Mouse (Mus musculus) liver, embryonic 15.5 days (tissue): ENCODE results near the gene Slc35a1. TPM values are rescaled to one million over a fixed set of nuclear protein-coding genes. Genes with fewer than 3 reads are reported as not detected.
A peak's percentile ranks its signal among the peaks of the same experiment; 100 is the strongest.

Source experiments
- ATAC-seq: fragments of 200-750 bp; cut with Nextera tagmentation; 2 replicates; pipeline ENCODE4 v1.8.0; 2017; ENCODE audit warnings: moderate number of reproducible peaks, mild to moderate bottlenecking, moderate library complexity; ENCODE audit not compliant: insufficient read depth
- H3K27ac ChIP-seq: fragments of 300-500 bp; sonication (generic); replicated peaks from 2 replicates; pipeline ENCODE4 v1.5.1; 2015; ENCODE audit warnings: mild to moderate bottlenecking, inconsistent platforms
- H3K27me3 ChIP-seq: fragments of 300-500 bp; sonication (generic); 2 replicates; pipeline ENCODE4 v1.6.1; 2015; ENCODE audit warnings: mild to moderate bottlenecking, inconsistent platforms
- H3K36me3 ChIP-seq: fragments of 300-500 bp; sonication (generic); replicated peaks from 2 replicates; pipeline ENCODE4 v1.6.1; 2015; ENCODE audit warnings: moderate library complexity, mild to moderate bottlenecking, inconsistent platforms
- H3K4me1 ChIP-seq: fragments of 300-500 bp; sonication (generic); replicated peaks from 2 replicates; pipeline ENCODE4 v1.6.1; 2015; ENCODE audit warnings: inconsistent platforms
- H3K4me2 ChIP-seq: fragments of 300-500 bp; sonication (generic); 2 replicates; pipeline ENCODE4 v1.6.1; 2015; ENCODE audit warnings: moderate library complexity, mild to moderate bottlenecking, inconsistent platforms
- H3K4me3 ChIP-seq: fragments of 300-500 bp; sonication (generic); replicated peaks from 2 replicates; pipeline ENCODE4 v1.5.1; 2015; ENCODE audit warnings: mild to moderate bottlenecking, inconsistent platforms
- H3K9ac ChIP-seq: fragments of 300-500 bp; sonication (generic); 2 replicates; pipeline ENCODE4 v1.6.1; 2015; ENCODE audit warnings: moderate library complexity, mild to moderate bottlenecking, inconsistent platforms
- H3K9me3 ChIP-seq: fragments of 300-500 bp; sonication (generic); replicated peaks from 2 replicates; pipeline ENCODE4 v1.6.1; 2016; ENCODE audit warnings: inconsistent platforms
- WGBS: fragments of 180-500 bp; shearing (Covaris S2); methylation state at CpG from one replicate; pipeline ENCODE4 v1.1.7; 2015; ENCODE audit warnings: mixed read lengths; ENCODE audit not compliant: insufficient replicate concordance; 5-methylcytosine and 5-hydroxymethylcytosine counted together
- polyA plus RNA-seq: library from polyadenylated mRNA; unstranded; fragments of >200 nt; fragmentation: Nextera tagmentation; extraction: Ambion mirVana; gene quantifications from 2 replicates; pipeline ENCODE4 v1.2.1, GENCODE M21; 2015

Slc35a1 gene
- polyA plus RNA-seq, 1 experiment from 2014 or later: 16.5 TPM

DNA sequence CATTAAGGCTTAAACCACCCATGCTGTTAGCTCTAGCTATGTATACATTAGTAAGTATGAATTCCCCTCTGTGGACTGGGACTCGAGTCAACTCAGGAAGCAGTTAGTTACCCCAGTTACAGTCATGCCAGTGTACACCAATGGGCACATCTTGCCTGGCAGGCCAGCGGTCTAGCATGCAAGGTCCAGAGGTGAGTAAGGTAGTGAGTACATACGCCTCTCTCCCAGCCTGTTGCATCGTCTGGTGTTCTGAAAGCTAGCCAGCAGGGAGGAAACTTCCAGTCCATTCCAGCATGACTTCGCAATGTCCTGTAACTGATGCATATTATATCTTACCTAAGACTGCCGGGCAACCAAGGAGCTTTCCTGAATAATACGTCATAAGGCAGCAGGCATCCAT lies 34.1 kb downstream of the Slc35a1 start:
- ATAC-seq: no peak
- Histone ChIP-seq H3K36me3 (peaks cover 55% of the 10 kb centered on the region), H3K27ac (no peak overlapping the region), H3K4me3 (no peak overlapping the region), H3K27me3 (no peaks in the 10 kb centered on the region), H3K9me3 (no peaks in the 10 kb centered on the region), H3K4me1 (no peaks in the 10 kb centered on the region), H3K9ac (no peak overlapping the region), H3K4me2 (no peak overlapping the region)
- WGBS: 78% methylated on average over 7 of the region's 7 CpGs

DNA sequence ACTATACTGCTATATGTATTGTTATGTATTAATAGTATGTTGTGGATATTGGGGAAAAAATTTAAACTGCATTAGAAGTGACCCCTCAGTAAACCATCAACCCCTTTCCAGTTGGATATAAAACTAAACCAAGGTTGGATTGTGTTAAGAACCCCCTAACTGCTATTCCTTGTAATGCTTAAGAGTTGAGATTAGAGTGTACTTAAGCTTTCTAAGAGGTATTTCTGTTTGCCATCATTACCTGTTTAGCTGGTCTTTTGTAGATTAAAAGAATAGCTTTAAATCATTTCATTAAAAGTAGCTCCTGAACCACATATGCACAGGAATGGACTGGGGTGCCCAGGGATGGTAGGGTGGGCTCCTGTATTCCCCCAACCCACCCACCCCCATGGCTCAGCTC lies 42.5 kb downstream of the Slc35a1 start:
- H3K4me1 ChIP-seq: no peaks in the 10 kb centered on the region
- ATAC-seq: no peak
- H3K9me3 ChIP-seq: no peaks in the 10 kb centered on the region
- H3K4me2 ChIP-seq: no peak overlapping the region
- no peak overlapping the region for H3K9ac ChIP-seq
- H3K36me3 ChIP-seq: peaks cover 40% of the 10 kb centered on the region
- H3K27me3 ChIP-seq: no peaks in the 10 kb centered on the region
- H3K27ac ChIP-seq: no peak overlapping the region
- H3K4me3 ChIP-seq: no peak overlapping the region

DNA sequence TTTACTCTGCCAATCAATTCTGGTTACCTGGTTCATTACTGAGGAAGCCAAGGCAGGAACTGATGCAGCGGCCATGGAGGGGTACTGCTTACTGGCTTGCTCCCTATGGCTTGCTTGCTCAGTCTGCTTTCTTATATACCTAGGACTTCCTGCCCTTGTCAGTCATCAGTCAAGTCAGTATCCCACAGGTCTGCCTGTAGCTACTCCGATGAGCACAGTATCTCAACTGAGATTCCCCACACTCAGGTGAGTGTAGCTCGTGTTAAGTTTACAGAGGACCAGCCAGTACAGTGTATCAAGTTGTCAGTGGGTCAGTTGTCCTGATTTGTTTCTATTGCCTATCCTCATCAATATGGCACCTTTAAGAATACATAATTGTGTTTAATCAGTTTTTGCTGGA lies 46.5 kb downstream of the Slc35a1 start:
- no peak overlapping the region for H3K9ac ChIP-seq
- H3K4me2 ChIP-seq: no peak overlapping the region
- H3K27me3 ChIP-seq: no peaks in the 10 kb centered on the region
- 78% methylated on average over 3 of the region's 3 CpGs for WGBS
- no peak overlapping the region for H3K27ac ChIP-seq
- H3K4me3 ChIP-seq: no peak overlapping the region
- ATAC-seq: no peak
- H3K4me1 ChIP-seq: no peaks in the 10 kb centered on the region
- peaks cover 28% of the 10 kb centered on the region for H3K36me3 ChIP-seq
- no peaks in the 10 kb centered on the region for H3K9me3 ChIP-seq

DNA sequence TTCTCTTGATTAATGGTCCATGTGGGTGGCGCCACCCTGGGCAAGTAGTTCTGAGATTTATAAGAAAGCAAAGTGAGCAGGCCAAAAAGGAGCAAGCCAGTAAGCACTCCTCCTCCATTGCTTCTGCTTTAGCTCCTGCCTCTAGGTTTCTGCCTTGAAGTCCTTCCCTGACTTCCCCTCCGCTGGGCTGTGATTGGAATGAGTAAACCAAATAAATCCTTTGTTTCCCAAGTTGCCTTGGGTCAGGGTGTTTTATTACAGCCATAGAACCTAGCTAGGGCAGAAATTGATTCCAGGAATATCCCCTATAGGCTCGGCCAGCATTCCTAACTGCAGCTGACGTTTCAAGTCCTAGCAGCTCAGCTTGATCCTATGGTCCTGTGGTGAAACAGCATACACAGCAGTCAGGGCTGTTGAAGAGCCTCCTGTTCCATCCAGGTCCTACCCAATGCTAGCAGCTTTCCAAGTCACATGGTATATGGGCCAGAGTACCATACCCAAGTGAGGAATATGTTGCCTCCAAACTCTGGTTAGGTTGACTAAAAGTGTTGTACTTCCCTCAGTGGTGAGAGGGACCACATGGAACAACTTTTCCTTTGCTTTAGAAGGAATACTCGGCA lies 47.4 kb downstream of the Slc35a1 start:
- Histone ChIP-seq H3K4me1 (no peaks in the 10 kb centered on the region), H3K4me3 (no peak overlapping the region), H3K36me3 (peaks cover 27% of the 10 kb centered on the region), H3K9ac (no peak overlapping the region), H3K27ac (no peak overlapping the region), H3K9me3 (no peaks in the 10 kb centered on the region), H3K4me2 (no peak overlapping the region), H3K27me3 (no peaks in the 10 kb centered on the region)
- 70% methylated on average over 5 of the region's 5 CpGs for WGBS
- ATAC-seq: no peak

DNA sequence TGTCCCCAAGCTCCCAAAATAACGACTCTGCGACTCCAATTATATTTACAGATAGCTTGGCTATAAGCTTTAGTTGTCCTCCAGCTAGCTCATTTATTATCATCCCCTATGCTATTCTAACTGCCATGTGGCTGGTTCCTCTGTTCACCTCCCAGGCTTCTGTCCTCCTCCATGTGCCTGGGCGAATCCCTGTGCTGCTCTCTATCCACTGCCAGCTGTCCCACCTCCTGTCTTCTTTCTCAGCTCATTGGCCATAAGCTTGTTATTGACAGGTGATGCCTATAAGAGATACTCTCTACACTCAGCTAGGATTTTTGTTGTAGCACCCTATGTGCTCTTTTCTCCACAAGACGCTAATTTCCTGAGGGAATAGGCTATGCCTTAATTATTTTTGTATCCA lies 49.4 kb downstream of the Slc35a1 start:
- Histone ChIP-seq H3K4me2 (no peak overlapping the region), H3K27ac (no peak overlapping the region), H3K36me3 (peaks cover 29% of the 10 kb centered on the region), H3K9ac (no peak overlapping the region), H3K4me3 (no peak overlapping the region), H3K9me3 (no peaks in the 10 kb centered on the region), H3K4me1 (no peaks in the 10 kb centered on the region), H3K27me3 (no peaks in the 10 kb centered on the region)
- WGBS: 77% methylated on average over 4 of the region's 4 CpGs
- ATAC-seq: no peak

DNA sequence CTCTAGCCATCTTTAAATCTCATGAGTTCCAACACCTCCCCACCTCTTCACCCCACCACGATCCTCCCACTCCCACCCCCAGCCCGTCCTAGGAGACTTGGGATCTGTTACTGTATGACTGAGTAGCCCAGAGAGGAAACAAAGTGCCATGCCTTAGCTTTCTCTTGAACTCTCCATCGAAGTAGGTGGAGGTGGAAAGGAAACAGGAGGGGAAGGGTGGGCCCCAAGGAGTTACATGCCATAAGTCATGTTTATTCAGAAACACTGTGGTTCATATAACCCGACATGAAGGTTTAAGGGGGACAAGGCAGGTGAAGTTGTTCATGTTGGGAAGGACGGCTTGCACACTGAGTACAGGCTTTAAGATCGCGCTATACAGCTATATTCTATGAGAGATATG lies 49.9 kb downstream of the Slc35a1 start:
- no peak overlapping the region for H3K4me2 ChIP-seq
- no peak overlapping the region for H3K27ac ChIP-seq
- H3K27me3 ChIP-seq: no peaks in the 10 kb centered on the region
- peaks cover 30% of the 10 kb centered on the region for H3K36me3 ChIP-seq
- WGBS: 71% methylated on average over 7 of the region's 7 CpGs
- no peaks in the 10 kb centered on the region for H3K4me1 ChIP-seq
- no peak overlapping the region for H3K4me3 ChIP-seq
- no peak overlapping the region for H3K9ac ChIP-seq
- ATAC-seq: no peak
- H3K9me3 ChIP-seq: no peaks in the 10 kb centered on the region

DNA sequence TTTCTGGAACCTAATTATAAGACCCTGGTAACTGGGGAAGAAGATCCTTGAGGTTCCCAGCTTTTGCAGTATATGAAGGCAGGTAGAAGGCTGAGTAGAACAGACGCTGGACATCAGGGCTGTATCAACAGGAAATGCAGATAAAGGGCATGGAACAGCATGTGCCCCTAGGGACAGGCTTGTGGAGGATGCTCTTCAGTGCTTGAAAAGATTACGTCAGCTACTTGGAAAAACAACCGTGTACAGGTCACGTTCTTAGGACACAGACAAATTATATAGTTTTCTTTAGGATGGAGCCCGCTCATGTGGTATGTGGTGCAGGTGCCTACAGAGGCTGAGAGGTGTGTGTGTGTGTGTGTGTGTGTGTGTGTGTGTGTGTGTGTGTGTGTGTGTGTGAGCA lies 51.2 kb downstream of the Slc35a1 start:
- no peak for ATAC-seq
- H3K36me3 ChIP-seq: peaks cover 32% of the 10 kb centered on the region
- no peak overlapping the region for H3K4me3 ChIP-seq
- no peak overlapping the region for H3K4me2 ChIP-seq
- H3K9ac ChIP-seq: no peak overlapping the region
- H3K27ac ChIP-seq: no peak overlapping the region
- WGBS: 71% methylated on average over 5 of the region's 5 CpGs
- H3K4me1 ChIP-seq: no peaks in the 10 kb centered on the region
- H3K27me3 ChIP-seq: no peaks in the 10 kb centered on the region
- H3K9me3 ChIP-seq: no peaks in the 10 kb centered on the region

DNA sequence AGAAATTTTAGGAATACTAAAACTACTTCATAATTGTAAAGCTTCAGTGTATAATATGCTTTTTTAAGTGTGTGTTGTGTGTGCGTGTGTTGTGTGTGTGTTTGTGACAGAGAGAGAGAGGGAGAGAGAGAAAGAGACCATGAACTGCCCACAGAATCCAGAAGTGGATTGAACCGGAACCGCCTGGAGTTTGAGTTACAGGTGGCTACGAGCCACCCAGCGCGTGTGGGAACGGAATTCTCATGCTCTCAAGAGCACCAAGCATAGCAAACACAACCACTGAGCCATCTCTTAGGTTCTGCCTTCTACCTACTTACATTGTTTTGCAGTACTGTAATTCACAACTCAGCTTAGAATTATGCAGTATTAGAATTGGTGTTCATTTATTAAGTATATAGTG lies 53.1 kb downstream of the Slc35a1 start:
- no peak overlapping the region for H3K27ac ChIP-seq
- peaks cover 24% of the 10 kb centered on the region for H3K36me3 ChIP-seq
- H3K27me3 ChIP-seq: no peaks in the 10 kb centered on the region
- H3K4me2 ChIP-seq: no peak overlapping the region
- no peak for ATAC-seq
- no peak overlapping the region for H3K9ac ChIP-seq
- H3K4me3 ChIP-seq: no peak overlapping the region
- no peaks in the 10 kb centered on the region for H3K9me3 ChIP-seq
- no peaks in the 10 kb centered on the region for H3K4me1 ChIP-seq
- 83% methylated on average over 7 of the region's 7 CpGs for WGBS

DNA sequence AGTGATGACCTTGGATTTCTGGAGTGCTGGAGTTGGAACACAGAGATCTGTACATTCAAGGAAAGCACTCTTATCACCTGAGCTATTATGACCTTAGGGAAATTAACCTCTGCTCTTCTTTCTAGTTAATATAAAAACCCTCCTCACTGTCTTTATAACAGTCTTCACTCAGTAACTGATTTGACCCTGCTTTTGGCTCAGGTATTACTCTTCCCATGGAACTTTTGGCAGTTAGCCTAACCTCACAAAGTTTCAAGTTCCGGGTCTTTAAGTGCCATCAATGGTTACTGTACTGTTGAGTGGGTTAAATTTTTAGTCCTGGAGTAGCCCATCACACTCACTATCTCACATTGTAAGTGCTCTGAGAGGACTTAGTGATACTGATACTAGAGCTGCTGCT lies 57.3 kb downstream of the Slc35a1 start:
- H3K4me1 ChIP-seq: no peaks in the 10 kb centered on the region
- H3K9me3 ChIP-seq: no peaks in the 10 kb centered on the region
- H3K36me3 ChIP-seq: peaks cover 44% of the 10 kb centered on the region
- no peak overlapping the region for H3K4me2 ChIP-seq
- H3K4me3 ChIP-seq: no peak overlapping the region
- WGBS: 69% methylated on average over 1 of the region's 1 CpGs
- H3K9ac ChIP-seq: no peak overlapping the region
- ATAC-seq: no peak
- no peak overlapping the region for H3K27ac ChIP-seq
- no peaks in the 10 kb centered on the region for H3K27me3 ChIP-seq

DNA sequence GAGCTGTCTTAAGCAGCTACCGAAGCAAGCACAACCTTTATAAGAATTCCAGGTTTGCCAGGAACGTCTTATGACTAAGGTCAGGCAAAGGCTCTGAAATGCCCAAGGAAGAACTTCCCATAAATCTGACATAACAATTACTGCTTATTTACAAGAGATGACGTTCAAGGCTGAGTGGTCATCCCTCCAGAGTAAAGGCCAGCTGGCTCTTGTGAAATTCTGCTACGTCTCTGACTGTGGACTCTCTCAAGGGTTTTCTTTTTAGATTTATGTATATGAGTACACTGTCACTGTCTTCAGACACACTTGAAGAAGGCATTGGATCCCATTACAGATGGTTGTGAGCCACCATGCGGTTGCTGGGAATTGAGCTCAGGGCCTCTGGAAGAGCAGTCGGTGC lies 60.8 kb downstream of the Slc35a1 start:
- Histone ChIP-seq H3K4me3 (no peak overlapping the region), H3K36me3 (peaks cover 37% of the 10 kb centered on the region), H3K27me3 (no peaks in the 10 kb centered on the region), H3K27ac (no peak overlapping the region), H3K9me3 (no peaks in the 10 kb centered on the region), H3K9ac (no peak overlapping the region), H3K4me1 (no peaks in the 10 kb centered on the region), H3K4me2 (no peak overlapping the region)
- 77% methylated on average over 6 of the region's 6 CpGs for WGBS
- ATAC-seq: no peak

DNA sequence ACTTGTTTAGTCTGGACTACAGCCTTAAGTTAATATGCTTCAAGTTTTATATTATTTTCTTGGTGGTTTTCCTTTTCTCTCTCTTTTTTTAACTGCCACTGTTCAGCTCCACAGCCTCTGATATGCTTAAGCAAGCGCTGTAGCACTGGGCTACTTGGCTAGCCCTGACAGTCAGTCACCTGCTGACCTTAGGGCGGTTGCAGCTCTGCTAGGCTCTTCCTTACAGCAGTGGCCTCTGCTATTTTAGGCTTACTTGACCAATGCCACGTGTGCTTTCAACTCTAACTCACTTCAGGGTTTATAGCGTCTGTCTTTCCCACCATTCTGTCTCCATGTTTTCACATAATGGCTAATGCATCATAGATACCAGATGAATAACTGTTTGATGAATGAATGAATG lies 61.7 kb downstream of the Slc35a1 start:
- Histone ChIP-seq H3K27ac (no peak overlapping the region), H3K4me2 (no peak overlapping the region), H3K27me3 (no peaks in the 10 kb centered on the region), H3K4me3 (no peak overlapping the region), H3K9me3 (no peaks in the 10 kb centered on the region), H3K4me1 (no peaks in the 10 kb centered on the region), H3K36me3 (peaks cover 32% of the 10 kb centered on the region), H3K9ac (no peak overlapping the region)
- 75% methylated on average over 4 of the region's 4 CpGs for WGBS
- ATAC-seq: no peak

DNA sequence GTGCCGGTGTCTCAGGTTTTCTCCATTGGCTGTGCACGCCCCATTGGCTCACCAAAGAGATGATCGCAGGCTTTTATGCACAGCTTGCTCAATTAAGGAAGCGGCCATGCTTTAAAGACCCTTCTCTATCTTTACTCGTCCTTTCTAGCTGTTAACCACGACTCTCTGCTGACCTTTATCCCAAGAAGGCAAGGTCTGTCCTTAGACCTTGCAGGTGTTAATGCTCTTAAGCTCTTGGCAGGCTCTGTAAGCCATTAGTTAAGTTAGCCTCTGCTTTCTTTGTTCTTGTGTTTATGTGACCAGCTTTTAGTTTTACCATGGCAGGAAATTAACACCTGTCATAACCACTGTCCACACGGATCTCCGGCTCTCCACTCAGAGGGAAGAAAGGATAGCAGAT lies 71.1 kb downstream of the Slc35a1 start:
- H3K27ac ChIP-seq: no peak overlapping the region
- WGBS: 54% methylated on average over 8 of the region's 8 CpGs

More for the DNA sequence above, 71.1 kb downstream of the Slc35a1 start:
- H3K9ac ChIP-seq: peak overlapping the region; percentile 84
- peaks cover 33% of the 10 kb centered on the region for H3K4me1 ChIP-seq
- peak overlapping the region; percentile 73 for H3K4me3 ChIP-seq
- ATAC-seq: no peak
- H3K9me3 ChIP-seq: no peaks in the 10 kb centered on the region
- H3K36me3 ChIP-seq: no peaks in the 10 kb centered on the region
- no peaks in the 10 kb centered on the region for H3K27me3 ChIP-seq
- H3K4me2 ChIP-seq: peak overlapping the region; percentile 77
